Mouse (Mus musculus) bone marrow macrophage, adult 2 months (primary cell): ENCODE data around the gene Sfi1.
"Not testable (repeated sequence)": the region's sequence is repeated elsewhere in the genome, so short reads cannot be mapped to it uniquely, and the experiment has no call there.

ENCODE experiments used
- CTCF ChIP-seq: IDR thresholded peaks from 2 replicates; pipeline ENCODE4 v1.5.1; 2012; ENCODE audit warnings: low read depth, mild to moderate bottlenecking, low read length, moderate library complexity
- POLR2A ChIP-seq: IDR thresholded peaks from 2 replicates; pipeline ENCODE4 v1.6.1; 2012; ENCODE audit warnings: mild to moderate bottlenecking, low read depth, low read length, borderline replicate concordance

DNA sequence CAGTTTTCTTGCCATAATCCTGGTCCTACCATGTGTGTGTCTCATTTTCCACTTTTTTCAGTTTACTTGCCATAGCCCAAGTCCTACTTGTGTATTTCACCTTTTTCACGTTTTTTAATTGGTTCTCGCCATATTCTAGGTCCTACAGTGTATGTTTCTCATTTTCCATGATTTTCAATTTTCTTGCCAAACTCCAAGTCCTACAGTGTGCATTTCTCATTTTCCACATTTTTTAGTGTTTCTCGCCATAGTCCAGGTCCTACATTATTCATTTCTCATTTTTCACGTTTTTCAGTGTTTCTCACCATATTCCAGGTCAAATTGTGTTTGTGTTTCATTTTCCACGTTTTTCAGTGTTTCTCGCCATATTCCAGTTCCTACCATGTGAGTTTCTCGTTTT is 90.6 kb downstream of the Sfi1 start:
- TF ChIP-seq POLR2A, CTCF: not testable (repeated sequence)
